Mouse (Mus musculus): ENCODE results near the gene Fhit.
"Not testable (repeated sequence)": the region's sequence is repeated elsewhere in the genome, so short reads cannot be mapped to it uniquely, and the experiment has no call there.

Gene Fhit

DNA sequence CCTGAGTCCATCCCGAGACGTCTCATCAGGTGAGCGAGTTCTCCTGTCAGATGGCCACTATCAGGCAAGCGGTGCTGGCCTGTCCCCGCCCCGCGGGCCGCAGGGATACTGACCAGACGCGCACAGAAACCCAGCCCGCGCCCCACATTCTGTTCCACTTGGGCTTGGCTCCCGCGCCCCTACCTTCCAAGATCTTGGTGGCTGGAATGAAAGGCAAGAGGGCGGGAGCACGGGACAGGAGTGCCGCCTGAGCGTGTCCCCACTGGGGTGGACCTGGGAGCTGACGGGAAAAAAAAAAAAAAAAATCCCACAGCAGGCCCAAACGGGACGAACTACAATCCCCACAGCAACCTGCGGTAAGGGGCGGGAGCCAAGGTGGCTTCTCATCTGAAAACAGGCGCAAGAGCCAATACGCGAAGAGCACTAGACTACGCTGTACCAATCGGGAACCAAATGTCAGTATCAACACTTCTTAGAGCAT, at the start of gene Fhit:
Fhit (minus strand) TSS at position 285 of the 481 bp plus-strand sequence.
- DNase-seq, result peak; percentile 94 to 96

DNA sequence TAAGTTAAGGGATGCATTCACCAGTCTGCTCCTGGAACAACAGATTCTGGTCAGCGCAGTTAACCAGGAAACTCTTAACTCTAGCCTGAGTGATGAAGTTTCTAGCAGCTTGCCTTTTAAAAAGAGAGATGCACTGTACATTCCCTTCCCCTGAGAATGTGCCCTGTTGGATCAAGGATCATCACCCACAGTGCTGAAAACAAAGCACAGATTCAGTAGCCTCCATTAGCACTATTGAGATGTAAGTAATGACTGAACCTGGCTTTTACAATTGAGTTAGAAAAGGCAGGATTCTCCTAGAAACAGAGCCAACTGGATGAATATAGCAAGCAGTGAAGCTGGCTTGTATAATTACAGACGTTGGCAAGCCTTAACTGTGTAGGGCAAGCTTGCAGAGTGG, 45.0 kb upstream of the Fhit start:
- DNase-seq, result no peak

DNA sequence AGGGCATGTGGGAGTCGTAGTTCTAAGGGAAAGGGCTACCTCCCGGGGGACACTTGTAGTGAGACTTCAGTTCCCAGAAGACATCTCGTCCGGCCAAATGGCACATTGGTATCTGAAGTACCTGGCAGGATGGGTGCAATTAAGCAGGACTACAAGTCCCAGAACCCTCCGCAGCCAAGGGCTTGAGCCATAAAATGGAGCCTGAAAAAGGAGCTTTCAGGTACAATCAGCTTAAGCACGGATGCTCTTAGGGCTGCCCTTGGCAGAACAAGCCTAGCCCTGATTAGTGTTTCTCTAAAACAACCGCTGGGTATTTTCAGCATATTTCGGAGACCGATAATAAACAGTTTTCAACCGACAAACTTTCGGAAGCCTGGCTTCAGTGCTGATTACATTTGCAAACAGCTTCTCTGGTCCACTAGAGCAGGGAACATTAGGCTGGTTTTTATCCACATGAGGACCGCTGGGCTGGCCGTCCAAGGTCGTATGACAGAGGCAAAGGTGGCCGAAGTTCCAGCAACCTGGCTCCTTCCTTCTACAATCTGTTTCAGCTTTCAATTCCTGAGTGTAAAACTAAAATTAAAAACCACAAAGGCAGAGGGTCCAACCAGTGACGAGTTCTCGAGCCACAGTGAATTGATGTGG, 907 bp downstream of the Fhit start:
- peak; percentile 86 to 90 for DNase-seq

DNA sequence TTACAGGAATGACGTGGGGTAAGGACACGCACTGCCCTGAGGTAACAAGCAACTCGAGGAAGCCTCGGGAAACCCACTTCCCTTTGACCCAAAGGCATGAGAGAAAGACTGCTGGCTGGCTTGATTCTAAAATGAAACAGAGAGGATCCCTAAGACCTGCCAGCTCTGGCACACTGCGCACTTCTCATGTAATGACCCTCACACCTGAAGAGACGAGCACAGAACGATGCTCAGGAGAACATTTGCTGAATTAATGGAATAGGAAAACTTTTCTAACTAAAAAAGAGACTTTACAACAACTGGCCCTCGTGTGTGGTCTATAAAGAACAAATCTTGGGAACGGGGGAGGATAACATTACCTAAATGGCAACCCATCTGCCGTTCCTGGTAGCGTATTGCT, 2.2 kb downstream of the Fhit start:
- DNase-seq, result no peak

DNA sequence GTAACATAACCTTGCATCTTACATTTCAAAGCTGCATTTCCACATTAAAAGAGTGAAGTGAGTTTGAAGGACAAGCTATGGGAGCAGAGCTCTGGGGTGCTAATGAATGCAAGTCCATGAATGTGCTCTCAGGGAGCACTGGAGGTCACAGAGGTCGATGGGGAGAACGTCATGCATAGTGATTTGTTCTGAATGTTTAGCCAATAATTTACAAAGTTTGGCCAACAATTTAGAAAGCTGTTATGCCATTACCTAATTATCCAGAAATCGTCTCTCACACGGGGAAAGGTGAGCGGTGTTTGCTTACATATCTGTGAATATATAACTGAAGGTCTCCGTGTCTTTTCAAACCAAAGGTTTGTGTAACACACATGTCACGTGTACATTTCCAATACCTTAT, 2.8 kb downstream of the Fhit start:
- no peak for DNase-seq

DNA sequence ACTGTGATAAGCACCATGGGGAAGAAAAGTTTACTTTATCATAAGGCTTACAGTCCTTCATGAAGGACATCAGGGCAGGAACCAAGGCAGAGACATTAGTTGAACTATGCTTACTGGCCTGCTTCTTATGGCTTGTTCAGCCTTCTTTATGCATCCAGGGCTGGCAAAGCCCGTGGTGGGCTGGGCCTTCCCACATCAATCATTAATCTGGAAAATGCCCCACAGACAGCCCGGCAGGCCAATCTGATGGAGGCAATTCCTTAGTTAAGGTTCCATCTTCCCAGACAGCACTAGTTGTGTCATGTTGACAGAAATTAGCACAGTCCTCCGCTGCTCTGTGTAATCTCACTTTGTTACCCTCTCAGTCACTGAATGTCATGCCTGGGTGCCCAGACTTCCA, 4.1 kb downstream of the Fhit start:
- DNase-seq, result no peak

DNA sequence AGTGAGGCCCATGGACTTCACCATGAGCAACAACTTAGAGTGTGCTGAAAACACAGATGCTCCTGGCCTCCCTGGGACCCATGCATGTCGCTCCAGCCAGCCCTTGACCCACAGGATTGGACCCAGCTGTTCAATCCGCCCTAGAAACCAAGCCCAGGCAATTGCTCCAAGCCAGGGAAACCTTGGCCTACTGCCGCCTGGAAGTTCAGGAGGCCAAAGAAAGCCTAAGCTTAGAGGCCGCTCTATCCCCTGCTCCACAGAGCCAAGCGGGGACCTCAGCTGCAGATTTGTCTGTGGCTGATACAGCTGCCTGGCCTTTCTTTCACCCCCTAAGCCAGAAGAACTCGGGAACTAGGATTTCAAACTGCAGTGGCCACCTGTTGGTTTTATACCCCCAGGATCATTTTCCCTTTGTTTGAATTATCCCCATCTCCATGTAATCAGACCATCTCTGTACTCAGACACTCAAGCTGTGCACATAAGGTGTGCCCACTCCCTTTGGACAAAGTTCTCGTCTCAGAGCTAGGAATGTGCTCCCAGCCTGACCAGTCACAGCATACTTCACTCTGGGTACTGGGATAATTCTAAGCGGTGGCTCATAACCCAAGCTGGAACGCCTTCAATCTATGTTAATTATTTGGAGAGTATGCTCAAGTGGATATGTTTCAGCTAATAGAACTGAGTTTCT, 10.1 kb downstream of the Fhit start:
- peak in 1 of 2 experiments; percentile 12 for DNase-seq

DNA sequence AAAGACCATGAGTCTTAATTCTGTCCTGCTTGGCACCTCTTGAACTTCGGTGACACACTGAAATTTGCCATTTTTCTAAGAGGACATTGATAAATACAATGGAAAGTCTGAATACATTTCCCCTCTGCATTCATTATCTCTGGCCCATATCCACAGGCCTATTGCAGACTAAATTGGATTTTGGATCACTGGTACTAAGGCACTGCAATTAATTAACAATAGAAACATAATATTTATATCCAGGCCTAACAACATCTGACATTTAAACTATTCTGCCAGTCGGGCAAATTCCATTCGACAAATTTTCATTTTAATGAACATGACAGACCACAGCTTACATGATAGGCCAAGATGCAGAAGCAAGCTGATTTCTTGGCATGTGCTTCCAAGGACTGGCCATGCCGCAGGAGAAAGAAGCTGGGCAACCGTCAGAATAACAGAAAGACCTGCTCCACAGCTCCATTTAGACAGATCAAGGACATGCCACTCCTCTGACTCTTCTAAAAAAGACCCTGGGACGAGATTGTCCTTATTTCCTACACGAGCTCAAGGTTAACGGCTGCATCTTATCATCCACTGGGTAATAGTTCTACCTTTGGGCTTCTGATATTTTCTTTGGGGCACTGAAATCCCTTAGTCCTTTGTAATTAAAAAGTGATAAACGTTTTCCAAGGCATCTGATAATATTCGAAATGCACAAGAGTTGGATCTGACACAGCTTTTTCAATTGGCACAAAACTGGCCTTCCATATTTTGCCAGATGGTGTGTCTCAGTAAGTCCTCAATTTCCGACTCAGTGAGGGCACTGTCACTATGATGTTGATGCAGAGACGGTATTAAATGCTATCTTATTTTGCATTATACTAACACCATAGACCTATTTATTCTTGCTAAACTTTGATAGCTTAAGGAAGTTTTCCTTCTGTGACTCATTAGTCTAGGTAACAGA, 27.8 kb downstream of the Fhit start:
- peak; percentile 37 to 68 for DNase-seq

DNA sequence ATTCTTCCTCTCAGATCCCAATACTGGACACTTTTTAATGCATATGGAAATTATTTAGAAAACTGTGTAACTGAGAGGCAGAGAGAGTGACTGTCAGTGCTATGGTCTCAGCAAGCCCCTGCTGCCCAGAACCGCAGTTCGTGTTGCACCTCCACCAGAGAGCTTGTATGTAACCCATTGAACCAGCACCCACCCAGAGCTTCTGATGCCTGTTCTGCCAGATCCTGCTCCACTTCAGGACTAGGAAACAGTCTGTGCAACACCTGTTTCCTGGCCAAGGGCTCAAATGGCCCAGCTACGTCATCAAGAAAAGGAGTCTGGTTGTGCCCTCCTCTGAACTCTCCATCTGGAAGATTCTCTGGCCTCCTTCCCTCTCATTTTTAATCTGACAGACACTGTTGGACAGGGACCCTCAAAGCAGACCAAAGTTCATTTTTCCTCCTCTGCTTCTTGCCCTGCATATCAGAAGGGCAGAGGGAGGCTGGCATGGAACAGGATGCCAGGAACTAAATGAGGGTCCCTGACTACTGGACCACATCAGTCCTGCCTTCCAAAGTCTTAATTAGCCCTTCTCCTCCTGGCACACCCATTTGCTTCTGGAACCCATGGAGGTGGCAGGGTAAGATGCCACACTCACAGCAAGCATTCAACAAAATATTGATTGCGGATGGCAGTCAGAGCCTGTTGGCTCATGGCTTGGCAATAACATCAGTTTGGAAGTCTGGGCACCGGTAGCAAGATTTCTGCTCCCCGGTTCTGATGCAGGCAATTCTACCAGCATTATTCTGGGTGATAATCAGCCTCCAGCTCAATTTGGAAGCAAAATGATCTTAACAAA, 29.0 kb downstream of the Fhit start:
- DNase-seq, result peak; percentile 45 to 62

DNA sequence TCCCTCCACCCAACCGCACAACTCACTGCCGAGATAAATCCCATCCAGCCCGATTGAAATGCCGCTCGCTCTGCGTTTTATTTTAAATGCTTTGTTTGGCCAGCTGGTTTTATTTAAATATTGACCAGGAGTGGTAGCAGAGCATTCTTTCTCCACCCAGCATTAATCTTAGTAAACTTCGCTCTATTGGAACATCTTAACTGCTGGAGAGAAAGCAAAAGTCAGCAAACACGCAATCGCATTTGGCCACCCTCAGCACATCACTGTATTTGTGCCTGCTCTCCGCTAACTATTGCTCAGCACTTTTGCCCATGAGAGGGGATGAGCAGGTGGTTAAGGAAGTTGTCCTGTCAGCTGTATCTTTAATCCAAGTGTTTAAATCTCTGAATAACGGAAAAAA, 36.7 kb downstream of the Fhit start:
- DNase-seq, result no peak

DNA sequence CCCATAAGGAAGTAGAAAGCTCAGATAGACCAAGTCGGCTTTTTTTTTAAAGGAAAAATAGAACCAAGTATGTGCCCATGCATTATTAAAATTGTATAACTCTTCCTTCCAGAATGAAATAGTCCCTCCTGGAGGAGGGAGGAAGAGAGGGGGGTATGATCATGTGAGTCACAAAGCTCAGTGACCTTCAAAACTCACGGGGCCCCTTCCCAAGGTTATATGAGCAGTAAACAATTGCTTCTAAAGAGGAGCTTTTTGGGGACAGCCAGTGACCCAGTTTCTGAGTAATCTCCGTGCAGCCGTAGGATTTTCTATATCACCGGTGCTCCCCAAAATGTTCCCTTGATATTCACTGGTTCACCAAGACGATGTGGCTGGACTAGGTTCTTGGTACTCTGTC, 42.8 kb downstream of the Fhit start:
- no peak for DNase-seq

DNA sequence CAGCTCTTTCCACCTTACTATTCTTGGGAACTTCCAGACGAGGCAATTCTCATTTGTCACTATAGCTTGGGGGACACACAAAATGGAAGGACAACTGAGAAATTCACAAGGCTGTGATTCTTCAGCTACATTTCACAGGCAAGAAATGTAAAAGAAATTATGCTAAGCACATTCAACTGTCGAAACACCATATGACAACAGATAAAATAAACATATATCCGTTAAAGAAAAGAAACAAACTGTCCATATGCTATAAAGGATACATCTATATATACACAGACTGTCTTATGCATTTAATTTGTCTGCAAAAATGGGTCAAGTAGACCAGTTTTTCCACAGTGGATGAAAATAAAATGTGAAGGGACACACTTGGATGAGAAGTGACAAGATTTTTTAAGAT, 76.2 kb downstream of the Fhit start:
- no peak for DNase-seq

DNA sequence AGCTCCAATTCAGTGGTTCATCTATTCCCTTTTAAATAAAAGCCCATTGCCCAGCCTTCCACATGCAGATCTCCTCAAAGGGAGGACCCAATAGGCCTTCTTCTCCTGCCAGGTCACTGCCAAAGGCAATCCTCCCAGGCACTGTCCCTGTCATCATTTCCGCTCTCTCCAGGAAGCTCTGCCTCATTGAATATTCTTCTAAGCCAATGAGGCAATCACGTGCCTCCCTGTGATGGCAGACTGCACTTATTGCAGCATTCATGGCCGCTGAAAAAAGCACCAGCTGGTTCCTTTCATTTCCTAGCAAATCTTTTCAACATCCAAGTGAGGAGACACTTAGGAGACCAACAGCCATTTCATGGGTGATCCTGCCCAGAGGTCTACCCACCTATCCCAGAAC, 77.9 kb downstream of the Fhit start:
- peak in 1 of 2 experiments; percentile 3 for DNase-seq

DNA sequence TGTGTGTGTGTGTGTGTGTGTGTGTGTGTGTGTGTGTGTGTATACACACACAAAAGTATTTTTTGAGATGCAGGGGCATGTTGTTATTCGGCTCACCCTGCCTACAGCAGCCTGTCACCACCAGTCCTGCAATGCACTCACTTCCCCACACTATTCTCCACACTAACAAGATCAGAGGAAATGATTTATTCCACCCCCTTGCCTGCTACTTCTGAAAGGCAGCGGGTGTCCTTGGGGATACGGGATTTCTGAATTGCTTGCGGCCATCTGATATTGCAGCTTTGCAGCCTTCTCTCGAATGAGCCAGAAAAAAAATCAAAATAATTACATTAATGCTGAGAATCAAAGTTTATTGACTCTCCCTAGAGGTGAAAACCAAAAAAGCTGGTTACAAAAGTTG, 78.4 kb downstream of the Fhit start:
- no peak for DNase-seq

DNA sequence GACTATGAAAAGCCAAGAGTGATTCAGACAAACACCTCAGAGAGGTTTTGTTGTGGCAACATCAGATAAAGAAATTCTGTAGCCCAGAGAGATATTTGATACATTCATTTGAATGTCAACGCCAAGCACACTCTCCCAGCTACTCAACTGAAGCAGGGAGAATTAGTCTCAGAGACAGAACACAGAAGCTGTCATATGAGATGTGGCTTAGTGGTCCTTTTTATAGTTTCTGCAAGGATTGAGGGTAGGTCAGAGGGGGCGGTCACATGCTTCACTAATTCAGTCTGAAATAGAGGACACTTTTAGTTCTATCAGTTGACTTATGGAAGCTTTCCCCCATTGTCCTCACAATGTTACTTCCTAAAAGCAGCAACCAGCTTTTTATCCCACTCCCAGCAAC, 98.2 kb downstream of the Fhit start:
- DNase-seq, result no peak

DNA sequence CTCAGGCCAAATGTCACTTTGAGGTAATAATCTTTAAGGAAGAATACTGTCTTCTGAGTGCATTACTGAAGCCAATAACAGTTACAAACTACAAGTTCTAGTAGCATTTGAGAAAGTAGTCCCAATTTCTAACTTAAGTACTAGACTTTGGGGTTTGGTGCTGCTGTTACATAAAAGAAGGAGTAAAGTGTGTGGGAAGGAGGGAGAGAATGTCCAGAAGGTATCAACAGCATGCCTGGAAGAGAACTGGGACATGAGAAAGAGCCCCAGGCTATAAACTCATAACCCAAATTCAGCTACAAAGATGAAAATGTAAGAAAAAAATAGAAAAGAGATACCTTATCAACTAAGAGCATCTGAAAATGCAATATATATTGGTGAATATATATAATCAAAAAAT, 101.6 kb downstream of the Fhit start:
- DNase-seq, result no peak

DNA sequence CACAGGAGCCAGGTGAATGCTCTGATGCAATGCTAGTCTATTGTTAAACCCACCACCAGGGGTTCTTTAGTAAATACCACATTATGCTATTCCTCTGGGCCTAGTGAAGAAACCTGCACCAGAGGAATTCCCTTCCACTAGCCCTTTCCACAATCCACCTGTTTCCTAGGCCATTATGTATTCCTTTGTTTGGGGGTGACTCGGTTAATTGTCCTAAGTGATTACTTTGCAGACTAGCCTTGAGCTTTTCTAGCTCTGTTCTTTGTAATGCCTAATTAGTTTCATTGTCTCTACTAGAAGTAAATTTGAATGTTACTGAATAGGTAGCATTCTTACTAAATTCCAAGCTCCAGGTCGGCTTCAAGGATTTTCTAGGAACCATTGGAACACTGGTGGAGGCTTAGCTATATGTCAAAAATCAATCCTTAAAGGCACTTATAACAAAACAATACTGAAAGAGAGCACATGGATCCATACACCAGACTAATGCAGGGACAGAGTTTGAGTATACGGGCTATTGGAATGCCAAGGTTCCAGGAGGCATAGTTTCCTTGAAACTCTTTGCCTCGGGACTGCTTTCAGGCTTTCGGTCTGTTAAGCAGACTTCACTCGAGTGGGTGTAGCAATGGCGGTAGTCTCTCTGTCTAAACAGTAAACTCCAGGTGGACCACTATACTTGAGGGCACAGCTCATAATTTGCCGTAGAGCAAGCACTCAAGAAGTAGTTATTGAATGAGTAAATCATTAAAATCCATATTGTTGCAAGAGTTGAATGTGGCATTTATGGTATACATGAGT, 122.1 kb downstream of the Fhit start:
- not testable (repeated sequence) for DNase-seq

DNA sequence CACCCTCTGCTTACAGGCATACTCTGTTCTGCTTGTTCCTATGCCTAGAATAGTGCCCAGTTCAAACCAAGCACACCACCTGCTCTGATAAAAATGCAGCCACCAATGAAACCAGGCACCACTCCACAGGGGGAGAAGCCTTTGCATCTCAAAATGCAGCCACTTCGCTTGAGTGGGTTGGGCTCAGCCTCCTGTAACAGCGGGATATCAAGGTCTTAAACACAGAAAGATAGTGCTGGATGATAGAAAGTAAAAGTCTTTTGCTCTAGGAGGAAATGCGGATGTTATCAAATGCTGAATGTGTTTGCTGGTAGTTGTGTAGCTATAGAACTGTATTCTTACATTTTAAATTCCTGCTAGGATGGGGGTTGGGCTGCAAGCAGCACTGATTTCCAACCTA, 140.4 kb downstream of the Fhit start:
- peak in 1 of 2 experiments; percentile 13 for DNase-seq

DNA sequence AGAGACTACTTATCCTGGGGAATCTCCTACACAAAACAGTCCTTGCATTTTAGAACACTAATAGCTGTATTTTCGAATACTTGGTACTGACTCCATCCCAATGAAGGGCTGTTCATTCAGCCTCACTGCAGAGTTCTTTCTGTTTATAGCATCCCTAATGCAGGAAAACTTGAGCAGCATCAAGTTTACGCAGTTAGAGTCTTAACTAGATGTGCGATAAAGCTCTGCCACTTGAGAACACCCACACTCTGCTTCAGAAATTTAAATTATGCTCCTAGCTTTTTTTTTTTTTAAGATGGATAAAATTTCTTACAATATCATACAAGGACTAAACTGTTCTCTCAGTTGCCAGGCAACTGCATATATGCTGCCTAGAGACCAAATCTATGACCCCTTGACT, 183.2 kb downstream of the Fhit start:
- no peak for DNase-seq

DNA sequence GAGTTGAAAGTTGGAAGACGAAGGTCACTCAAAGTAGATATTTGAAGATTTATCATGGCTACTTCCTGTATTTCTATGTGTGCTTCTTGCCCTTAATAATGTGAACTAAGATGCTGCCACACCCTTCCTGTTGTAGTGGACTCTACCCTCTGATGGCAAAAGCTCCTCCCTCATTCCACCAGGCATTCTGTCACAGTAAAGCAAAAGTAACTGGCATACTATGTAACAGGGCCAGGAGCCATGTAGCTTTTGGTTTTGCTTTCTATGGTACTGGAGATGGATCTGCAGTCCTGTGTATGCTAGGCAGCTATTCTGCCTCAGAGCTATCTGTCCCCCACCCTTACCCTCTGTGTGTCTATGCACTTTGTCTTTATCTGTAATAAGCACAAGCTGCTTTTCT, 220.2 kb downstream of the Fhit start:
- DNase-seq, result no peak

DNA sequence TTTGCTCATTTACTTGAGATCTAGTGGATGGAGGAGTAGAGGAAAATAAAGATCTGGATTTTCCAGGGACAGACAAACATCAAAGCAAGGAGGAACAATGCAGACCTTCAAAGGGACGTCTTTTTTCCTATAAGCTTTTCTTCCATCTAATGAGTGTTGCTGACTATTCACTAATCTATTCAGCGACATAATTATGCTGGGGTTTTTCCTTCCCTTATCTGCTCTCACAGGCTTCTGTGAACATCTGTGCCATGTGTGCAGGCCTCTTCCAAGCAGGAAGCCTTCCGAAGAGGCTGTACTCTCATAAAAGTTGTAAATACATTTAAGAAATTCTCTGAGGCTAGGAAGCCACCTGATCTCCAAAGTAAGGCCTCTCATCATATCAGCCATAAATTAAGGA, 228.2 kb downstream of the Fhit start:
- DNase-seq, result no peak
